Mouse (Mus musculus) stomach, postnatal 0 days (tissue): Measurements from ENCODE around the gene Lmod1.
A peak's percentile ranks its signal among the peaks of the same experiment; 100 is the strongest.

Experiments
- CTCF ChIP-seq: IDR thresholded peaks from 2 replicates; pipeline ENCODE4 v1.5.1; 2016; ENCODE audit warnings: antibody characterized with exemption, low read depth, mild to moderate bottlenecking, moderate library complexity
- EP300 ChIP-seq: optimal IDR thresholded peaks from 2 replicates; pipeline ENCODE3; 2016; ENCODE audit warnings: antibody characterized with exemption

GRCm38 (mm10) chr1:135324571-135324970 lies at the start of gene Lmod1:
- TF ChIP-seq CTCF = peak; percentile 32; the same call in 1 of the 2 replicates
- TF ChIP-seq EP300 = no peak
